Mouse (Mus musculus) CH12.LX (cell line): ENCODE results near the gene Myo1c. TPM values are rescaled to one million over a fixed set of nuclear protein-coding genes. Genes with fewer than 3 reads are reported as not detected.
A peak's percentile ranks its signal among the peaks of the same experiment; 100 is the strongest.

Experiments used
- DNase-seq: peaks from one replicate; pipeline ENCODE4 v3.0.0-alpha.2; 2013; ENCODE audit errors: extremely low read depth
- H3K27ac ChIP-seq: 2 replicates; pipeline ENCODE4 v1.5.1; 2012; ENCODE audit warnings: low read depth, mild to moderate bottlenecking, control low read depth, moderate library complexity; ENCODE audit not compliant: insufficient read depth
- H3K27me3 ChIP-seq: replicated peaks from 2 replicates; pipeline ENCODE3; 2012; ENCODE audit warnings: inconsistent platforms
- H3K36me3 ChIP-seq, 2 experiments: replicated peaks in 1 of 2; 2 replicates each; pipeline versions ENCODE3 to v1.6.1; 2012; ENCODE audit warnings: inconsistent platforms in 1 of 2, low read length in 1 of 2, mild to moderate bottlenecking in 1 of 2, mixed read lengths in 1 of 2, moderate library complexity in 1 of 2; ENCODE audit not compliant: control insufficient read depth in 1 of 2, insufficient read depth in 1 of 2
- H3K4me1 ChIP-seq, 2 experiments: 2 replicates each; pipeline ENCODE4 v1.6.1; 2012; ENCODE audit warnings: inconsistent platforms in 1 of 2, moderate library complexity in 1 of 2; ENCODE audit not compliant: insufficient read depth in 2 of 2, control insufficient read depth in 1 of 2
- H3K4me2 ChIP-seq: 2 replicates; pipeline ENCODE4 v1.6.1; 2012; ENCODE audit warnings: low read depth, mild to moderate bottlenecking, control low read depth; ENCODE audit not compliant: poor library complexity, insufficient read depth, severe bottlenecking
- H3K4me3 ChIP-seq, 3 experiments: fragments of 150-350 bp in 1 of 3; sonication (generic) in 1 of 3; replicated peaks in 1 of 3; 2 replicates each; pipeline versions ENCODE3 to v1.5.1; 2011 to 2012; ENCODE audit warnings: low read depth in 2 of 3, low read length in 2 of 3, mild to moderate bottlenecking in 2 of 3, moderate library complexity in 2 of 3, control low read depth in 1 of 3, improper control_type of control experiment in 1 of 3, inconsistent platforms in 1 of 3, mixed read lengths in 1 of 3; ENCODE audit not compliant: poor library complexity in 1 of 3
- H3K79me2 ChIP-seq: replicated peaks from 2 replicates; pipeline ENCODE4 v1.6.1; 2012; ENCODE audit warnings: mild to moderate bottlenecking, moderate library complexity; ENCODE audit not compliant: control insufficient read depth, poor library complexity, insufficient read depth, severe bottlenecking; ENCODE audit errors: extremely low read depth
- H3K9ac ChIP-seq: 2 replicates; pipeline ENCODE4 v1.6.1; 2012; ENCODE audit warnings: low read depth, mild to moderate bottlenecking, control low read depth, moderate library complexity; ENCODE audit not compliant: insufficient read depth
- H3K9me3 ChIP-seq: replicated peaks from 2 replicates; pipeline ENCODE3; 2012; ENCODE audit warnings: low read length, inconsistent platforms, mixed read lengths
- BHLHE40 ChIP-seq: IDR thresholded peaks from 2 replicates; pipeline ENCODE4 v1.6.1; 2011; ENCODE audit warnings: mild to moderate bottlenecking, low read depth, low read length, improper control_type of control experiment
- CHD1 ChIP-seq: IDR thresholded peaks from 2 replicates; pipeline ENCODE4 v1.6.1; 2012; ENCODE audit warnings: low read depth, low read length, improper control_type of control experiment, inconsistent platforms
- CHD2 ChIP-seq: IDR thresholded peaks from 2 replicates; pipeline ENCODE4 v1.6.1; 2011; ENCODE audit warnings: low read length, improper control_type of control experiment
- CTCF ChIP-seq, 2 experiments: IDR thresholded peaks in 1 of 2; conservative IDR thresholded peaks in 1 of 2; 2 replicates each; pipeline ENCODE4 v1.5.1; 2011 to 2012; ENCODE audit warnings: low read depth in 2 of 2, low read length in 2 of 2, improper control_type of control experiment in 1 of 2, inconsistent platforms in 1 of 2, mild to moderate bottlenecking in 1 of 2, moderate library complexity in 1 of 2
- E2F4 ChIP-seq: IDR thresholded peaks from 2 replicates; pipeline ENCODE4 v1.6.1; 2011; ENCODE audit warnings: low read depth, low read length, improper control_type of control experiment; ENCODE audit not compliant: insufficient replicate concordance
- ELF1 ChIP-seq: IDR thresholded peaks from 2 replicates; pipeline ENCODE4 v1.6.1; 2014; ENCODE audit warnings: low read depth, mild to moderate bottlenecking, inconsistent platforms, low read length, improper control_type of control experiment
- ETS1 ChIP-seq: conservative IDR thresholded peaks from 2 replicates; pipeline ENCODE4 v1.6.1; 2012; ENCODE audit warnings: low read depth, mild to moderate bottlenecking, inconsistent platforms, low read length, improper control_type of control experiment, moderate library complexity
- GABPA ChIP-seq: IDR thresholded peaks from 2 replicates; pipeline ENCODE4 v1.6.1; 2012; ENCODE audit warnings: low read depth, low read length, improper control_type of control experiment, inconsistent platforms; ENCODE audit not compliant: insufficient replicate concordance
- HCFC1 ChIP-seq: IDR thresholded peaks from 2 replicates; pipeline ENCODE4 v1.6.1; 2012; ENCODE audit warnings: low read depth, mild to moderate bottlenecking, inconsistent platforms, low read length, improper control_type of control experiment
- IRF4 ChIP-seq: IDR thresholded peaks from 2 replicates; pipeline ENCODE4 v1.6.1; 2014; ENCODE audit warnings: low read depth, mild to moderate bottlenecking, inconsistent platforms, low read length, improper control_type of control experiment
- JUN ChIP-seq: IDR thresholded peaks from 2 replicates; pipeline ENCODE4 v1.6.1; 2011; ENCODE audit warnings: low read depth, mild to moderate bottlenecking, low read length, improper control_type of control experiment, moderate library complexity; ENCODE audit not compliant: insufficient read depth
- JUND ChIP-seq: conservative IDR thresholded peaks from 2 replicates; pipeline ENCODE4 v1.6.1; 2011; ENCODE audit warnings: low read depth, low read length, improper control_type of control experiment
- KAT2A ChIP-seq: IDR thresholded peaks from 2 replicates; pipeline ENCODE4 v1.6.1; 2012; ENCODE audit warnings: low read length, improper control_type of control experiment, inconsistent platforms; ENCODE audit not compliant: insufficient replicate concordance
- MAFK ChIP-seq: IDR thresholded peaks from 2 replicates; pipeline ENCODE4 v1.6.1; 2011; ENCODE audit warnings: low read length, improper control_type of control experiment; ENCODE audit not compliant: insufficient replicate concordance
- MAX ChIP-seq: IDR thresholded peaks from 2 replicates; pipeline ENCODE4 v1.6.1; 2011; ENCODE audit warnings: low read length, improper control_type of control experiment
- MAZ ChIP-seq: IDR thresholded peaks from 2 replicates; pipeline ENCODE4 v1.6.1; 2012; ENCODE audit warnings: low read depth, mild to moderate bottlenecking, inconsistent platforms, low read length, improper control_type of control experiment, moderate library complexity
- MEF2A ChIP-seq: IDR thresholded peaks from 2 replicates; pipeline ENCODE4 v1.6.1; 2014; ENCODE audit warnings: low read depth, mild to moderate bottlenecking, inconsistent platforms, low read length, improper control_type of control experiment, borderline replicate concordance
- MYC ChIP-seq: IDR thresholded peaks from 2 replicates; pipeline ENCODE4 v1.6.1; 2011; ENCODE audit warnings: low read depth, mild to moderate bottlenecking, improper control_type of control experiment, low read length
- NELFE ChIP-seq: IDR thresholded peaks from 2 replicates; pipeline ENCODE4 v1.6.1; 2011; ENCODE audit warnings: low read depth, low read length, improper control_type of control experiment
- NRF1 ChIP-seq: IDR thresholded peaks from 2 replicates; pipeline ENCODE4 v1.6.1; 2014; ENCODE audit warnings: low read depth, mild to moderate bottlenecking, inconsistent platforms, low read length, improper control_type of control experiment, moderate library complexity
- POLR2A ChIP-seq: IDR thresholded peaks from 2 replicates; pipeline ENCODE4 v1.6.1; 2011; ENCODE audit warnings: low read depth, mild to moderate bottlenecking, improper control_type of control experiment, low read length
- RAD21 ChIP-seq: IDR thresholded peaks from 2 replicates; pipeline ENCODE4 v1.6.1; 2011; ENCODE audit warnings: low read depth, mild to moderate bottlenecking, low read length, improper control_type of control experiment, moderate library complexity
- RCOR1 ChIP-seq: conservative IDR thresholded peaks from 2 replicates; pipeline ENCODE4 v1.6.1; 2012; ENCODE audit warnings: low read depth, mild to moderate bottlenecking, inconsistent platforms, low read length, improper control_type of control experiment
- SIN3A ChIP-seq: IDR thresholded peaks from 2 replicates; pipeline ENCODE4 v1.6.1; 2012; ENCODE audit warnings: low read length, improper control_type of control experiment, inconsistent platforms
- SMC3 ChIP-seq: IDR thresholded peaks from 2 replicates; pipeline ENCODE4 v1.6.1; 2011; ENCODE audit warnings: low read depth, low read length, improper control_type of control experiment
- TBP ChIP-seq: conservative IDR thresholded peaks from 2 replicates; pipeline ENCODE4 v1.6.1; 2011; ENCODE audit warnings: low read depth, low read length, improper control_type of control experiment
- USF1 ChIP-seq: IDR thresholded peaks from 2 replicates; pipeline ENCODE4 v1.6.1; 2014; ENCODE audit warnings: low read depth, mild to moderate bottlenecking, inconsistent platforms, low read length, improper control_type of control experiment
- USF2 ChIP-seq: conservative IDR thresholded peaks from 2 replicates; pipeline ENCODE4 v1.6.1; 2011; ENCODE audit warnings: low read depth, low read length, improper control_type of control experiment
- ZMIZ1 ChIP-seq: IDR thresholded peaks from 2 replicates; pipeline ENCODE4 v1.6.1; 2012; ENCODE audit warnings: low read depth, mild to moderate bottlenecking, inconsistent platforms, low read length, improper control_type of control experiment
- ZNF384 ChIP-seq: IDR thresholded peaks from 2 replicates; pipeline ENCODE4 v1.6.1; 2012; ENCODE audit warnings: low read depth, low read length, improper control_type of control experiment, inconsistent platforms
- dilution Hi-C: fragments of 300-500 bp; cut with MboI; formaldehyde crosslinking; loops from 2 replicates; pipeline ENCODE4 v1.14.3; 2020; ENCODE audit warnings: low sequenced_read_pairs; ENCODE audit not compliant: extremely low pct_unique_long_range_greater_than_20kb, extremely low pct_ligation_motif_present
- in situ Hi-C: fragments of 300-500 bp; cut with MboI; formaldehyde crosslinking; loops from 3 replicates; pipeline ENCODE4 v1.14.3; 2019; ENCODE audit warnings: low sequenced_read_pairs, low pct_ligation_motif_present, low pct_unique_long_range_greater_than_20kb, mixed read lengths
- polyA plus RNA-seq: library from polyadenylated mRNA; unstranded; fragments of >175 nt; gene quantifications from 2 replicates; pipeline ENCODE4 v1.2.1, GENCODE M21; 2012; ENCODE audit warnings: low read depth; ENCODE audit not compliant: insufficient read length
- total RNA-seq, 2 experiments: library from RNA; depleted of rRNA; stranded (reverse); fragments of 300-350 nt in 1 of 2; fragments of >200 nt in 1 of 2; gene quantifications; 2 replicates each; pipeline ENCODE4 v1.2.3; 2012 to 2014

Myo1c gene
- total and polyA plus RNA-seq, 3 experiments = 21.9 to 52.0 (median 41.1) TPM

- TF ChIP-seq USF2 = no peak
- TF ChIP-seq ZNF384 = no peak
- no peak; the same call in 1 of the 2 replicates for TF ChIP-seq RAD21
- peak; percentile 81 for TF ChIP-seq BHLHE40
- peak; percentile 64 for TF ChIP-seq SIN3A
- peak; percentile 52 for TF ChIP-seq NELFE
- TF ChIP-seq TBP = peak; percentile 75
- TF ChIP-seq KAT2A = 0 out of 2 replicates have a peak, but pooled peaks have one; percentile 61
- peak; percentile 83 for TF ChIP-seq MAX
- TF ChIP-seq JUN = no peak
These were observed 4.4 kb downstream of the Myo1c start (continued) for GRCm38 (mm10) chr11:75654471-75655390.

GRCm38 (mm10) chr11:75655621-75656545 is 5.6 kb downstream of the Myo1c start:
- in situ Hi-C loops = no loop called here
- peak; percentile 75 for DNase-seq
- peaks cover 3 to 50% of the 10 kb centered on the region in 2 experiments; a peak in 3 of 4 replicates for H3K4me1 ChIP-seq
- no peaks in the 10 kb centered on the region for H3K9me3 ChIP-seq
- H3K27me3 ChIP-seq = no peaks in the 10 kb centered on the region
- H3K36me3 ChIP-seq = peaks cover 34 to 40% of the 10 kb centered on the region in 2 experiments
- H3K4me3 ChIP-seq = peak overlapping the region; percentile 62 to 73 (median 71)
- dilution Hi-C loops = no loop called here
- peak overlapping the region; percentile 86 for H3K9ac ChIP-seq
- peak overlapping the region; percentile 90 for H3K4me2 ChIP-seq
- H3K79me2 ChIP-seq = peaks cover 32% of the 10 kb centered on the region
- peak overlapping the region; percentile 98 for H3K27ac ChIP-seq
- TF ChIP-seq TBP = 0 out of 2 replicates have a peak, but pooled peaks have one; percentile 36
- no peak for TF ChIP-seq USF1
- TF ChIP-seq JUND = no peak
- TF ChIP-seq E2F4 = no peak
- peak; percentile 91 for TF ChIP-seq ELF1
- peak; percentile 58 for TF ChIP-seq NELFE
- TF ChIP-seq CHD1 = no peak
- no peak for TF ChIP-seq ZMIZ1
- TF ChIP-seq HCFC1 = peak; percentile 47; the same call in 1 of the 2 replicates
- TF ChIP-seq GABPA = no peak
- TF ChIP-seq SMC3 = no peak
- TF ChIP-seq SIN3A = peak; percentile 15
- TF ChIP-seq CHD2 = no peak
- peak; percentile 68 for TF ChIP-seq MAX
- 0 out of 2 replicates have a peak, but pooled peaks have one; percentile 38 for TF ChIP-seq NRF1
- 0 out of 2 replicates have a peak, but pooled peaks have one; percentile 37 for TF ChIP-seq KAT2A
- peak; percentile 43; the same call in 1 of the 2 replicates for TF ChIP-seq MAZ
- peak; percentile 66; the same call in 1 of the 2 replicates for TF ChIP-seq POLR2A
- no peak for TF ChIP-seq RCOR1
- peak; percentile 62 for TF ChIP-seq ETS1
- TF ChIP-seq BHLHE40 = peak; percentile 71
- TF ChIP-seq IRF4 = peak; percentile 1
- TF ChIP-seq MAFK = no peak
- TF ChIP-seq RAD21 = no peak
- peak; percentile 79 for TF ChIP-seq MEF2A
- TF ChIP-seq JUN = no peak
- TF ChIP-seq MYC = peak; percentile 63; the same call in 1 of the 2 replicates
- TF ChIP-seq CTCF (conservative IDR thresholded peaks at IDR 0.05 in 1 of 2, IDR thresholded peaks at IDR 0.05 in 1 of 2; ENCODE audit: low read depth in 2 of 2, low read length in 2 of 2) = no peak
